Mouse (Mus musculus) brain, embryonic 14.5 days (tissue): ENCODE results near the gene Fam162b.

Experiments
- CTCF ChIP-seq: fragments of 200-500 bp; IDR thresholded peaks from 2 replicates; pipeline ENCODE4 v1.5.1; 2012; ENCODE audit warnings: inconsistent platforms, mild to moderate bottlenecking, moderate library complexity, borderline replicate concordance; ENCODE audit not compliant: insufficient read depth, insufficient read length; ENCODE audit errors: extremely low read depth
- POLR2A ChIP-seq: fragments of 200-500 bp; IDR thresholded peaks from 2 replicates; pipeline ENCODE4 v1.6.1; 2012; ENCODE audit warnings: mild to moderate bottlenecking, inconsistent platforms, borderline replicate concordance; ENCODE audit not compliant: poor library complexity, insufficient read depth, insufficient read length, severe bottlenecking; ENCODE audit errors: extremely low read depth

GRCm38 (mm10) chr10:51611969-51612682 lies 21.8 kb upstream of the Fam162b start:
- TF ChIP-seq POLR2A (no peak), CTCF (no peak)
